ENCODE assay signal across 10 mouse cellular contexts in the genomic region with DNA sequence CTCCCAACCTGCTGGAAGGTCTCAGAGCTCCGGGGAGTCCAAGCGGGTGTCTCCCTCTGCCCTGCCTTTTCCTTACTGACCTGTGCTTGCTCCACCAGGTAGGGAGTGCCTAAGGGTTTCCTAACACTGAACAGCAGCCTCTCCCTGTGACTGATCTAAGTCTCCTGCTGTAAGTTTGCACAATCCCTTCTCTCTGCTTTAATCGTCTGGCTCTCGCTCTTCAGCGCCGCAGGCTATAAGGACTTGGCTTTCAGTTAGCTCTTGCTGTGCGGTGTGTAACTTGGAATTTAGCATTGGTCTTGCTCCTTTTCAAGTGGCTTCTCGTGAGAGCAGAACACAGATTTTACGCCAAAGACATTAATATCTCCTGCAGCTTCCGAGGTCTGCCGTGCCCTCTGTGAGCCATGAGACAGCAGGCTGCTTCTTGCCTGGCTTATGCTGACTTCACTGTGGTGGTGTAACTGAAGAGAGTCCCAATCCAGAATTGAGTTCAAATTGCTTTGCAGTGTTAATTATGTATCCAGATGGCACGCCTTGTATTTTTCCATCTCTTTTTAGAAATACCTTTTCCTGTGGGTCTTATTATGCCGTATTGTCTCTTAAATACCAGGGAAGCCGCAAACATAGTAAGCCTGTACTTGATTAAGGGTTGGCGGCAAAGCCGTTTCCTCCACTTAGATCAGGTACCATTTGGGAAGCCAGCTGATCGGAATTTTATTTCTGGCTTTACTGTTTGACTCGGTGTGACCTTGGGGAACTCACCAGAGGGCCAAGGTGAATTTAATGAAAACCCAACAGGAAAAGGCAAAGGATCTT. TPM values are rescaled to one million over a fixed set of nuclear protein-coding genes. Genes with fewer than 3 reads are reported as not detected.
DNase-seq lines count a peak whose midpoint lies in the region; ATAC-seq and TF ChIP-seq lines count a peak whose summit lies in the region.
"Had no signal": no experiment of that assay in that cellular context is flagged by ENCODE, and none has a peak within 500 bp of the region (broad histone marks: within the 10 kb centered on the region; RNA-seq: fewer than 3 reads in every experiment).

No protein-coding gene starts in this region.

- H3K4me2 ChIP-seq in forebrain, embryonic 13.5 days, result no peak overlapping the region
- no peak overlapping the region for H3K4me2 ChIP-seq in lung, embryonic 16.5 days (ENCODE audit: low read depth, low read length)
- peak overlapping the region; percentile 28 for H3K4me2 ChIP-seq in embryonic facial prominence, embryonic 13.5 days
- H3K4me2 ChIP-seq: stomach, embryonic 15.5 days had no signal

- WGBS in forebrain, embryonic 10.5 days, result 77% methylated on average over 18 of the region's 18 CpGs
- WGBS in forebrain, embryonic 13.5 days, result 80% methylated on average over 18 of the region's 18 CpGs
- whole genome bisulfite sequencing in lung, embryonic 16.5 days, result 69% methylated on average over 18 of the region's 18 CpGs
- WGBS in lung, adult 2 months, result 73% methylated on average over 18 of the region's 18 CpGs
- WGBS in embryonic facial prominence, embryonic 13.5 days, result 31% methylated on average over 18 of the region's 18 CpGs

- TF ChIP-seq POLR2A in lung, adult 2 months (IDR thresholded peaks at IDR 0.05; ENCODE audit: borderline replicate concordance, extremely low read depth, low read depth, low read length), result no peak

- peaks cover 42% of the 10 kb centered on the region for H3K4me1 ChIP-seq in forebrain, embryonic 10.5 days
- peaks cover 31% of the 10 kb centered on the region for H3K4me1 ChIP-seq in forebrain, embryonic 13.5 days
- H3K4me1 ChIP-seq in lung, embryonic 16.5 days (replicated peaks; ENCODE audit: control insufficient read depth, insufficient read depth, low read length), result 0 out of 2 replicates have a peak, but pooled peaks cover 2% of the 10 kb centered on the region
- no peaks in the 10 kb centered on the region for H3K4me1 ChIP-seq in lung, adult 2 months (ENCODE audit: control insufficient read depth, insufficient read depth, low read length)
- peaks cover 36% of the 10 kb centered on the region for H3K4me1 ChIP-seq in embryonic facial prominence, embryonic 13.5 days

- ATAC-seq in forebrain, embryonic 13.5 days, result no peak
- 0 out of 2 replicates have a peak, but pooled peaks have one; percentile 31 for ATAC-seq in lung, embryonic 16.5 days (ENCODE audit: low read depth)
- ATAC-seq in embryonic facial prominence, embryonic 13.5 days (ENCODE audit: insufficient number of reproducible peaks, insufficient read depth, low FRiP score, low TSS enrichment, low read depth), result no peak
- ATAC-seq: Patski had no signal

- H3K27me3 ChIP-seq in forebrain, embryonic 10.5 days (ENCODE audit: poor library complexity, severe bottlenecking), result no peaks in the 10 kb centered on the region
- H3K27me3 ChIP-seq in forebrain, embryonic 13.5 days, result no peaks in the 10 kb centered on the region
- no peaks in the 10 kb centered on the region for H3K27me3 ChIP-seq in lung, embryonic 16.5 days (ENCODE audit: control insufficient read depth, insufficient read depth, low read depth, low read length)
- no peaks in the 10 kb centered on the region for H3K27me3 ChIP-seq in embryonic facial prominence, embryonic 13.5 days
- H3K27me3 ChIP-seq: Patski; stomach, embryonic 15.5 days had no signal

- H3K27ac ChIP-seq in forebrain, embryonic 10.5 days, result 0 out of 2 replicates have a peak overlapping the region, but pooled peaks have one; percentile 20
- H3K27ac ChIP-seq in forebrain, embryonic 13.5 days, result no peak overlapping the region
- no peak overlapping the region for H3K27ac ChIP-seq in lung, embryonic 16.5 days (ENCODE audit: low read length)
- H3K27ac ChIP-seq in embryonic facial prominence, embryonic 13.5 days, result peak overlapping the region; percentile 60
- H3K27ac ChIP-seq: stomach, embryonic 15.5 days had no signal

- TF ChIP-seq CTCF in lung, adult 2 months (IDR thresholded peaks at IDR 0.05; ENCODE audit: insufficient read depth, low read length), result no peak

- intact Hi-C loops in left cerebral cortex, postnatal 25 days (cut with DNase I), result no loop called here

- no peak for DNase-seq in forebrain, embryonic 10.5 days (ENCODE audit: extremely low spot score, low spot score)
- DNase-seq in lung, adult 2 months, result no peak
- peak; percentile 37 to 43 for DNase-seq in left cerebral cortex, postnatal 25 days (ENCODE audit: low spot score in 2 of 2)
- no peak for DNase-seq in adipocyte (ENCODE audit: low spot score)
- no peak for DNase-seq in kidney, adult 9 months

- peaks cover 5% of the 10 kb centered on the region; the same call in 1 of the 2 replicates for H3K36me3 ChIP-seq in forebrain, embryonic 10.5 days (replicated peaks)
- H3K36me3 ChIP-seq in forebrain, embryonic 13.5 days (ENCODE audit: poor library complexity, severe bottlenecking), result peaks cover 15% of the 10 kb centered on the region
- H3K36me3 ChIP-seq in lung, embryonic 16.5 days (ENCODE audit: control insufficient read depth, insufficient read depth, low read length), result no peaks in the 10 kb centered on the region
- peaks cover 3% of the 10 kb centered on the region; the same call in 1 of the 2 replicates for H3K36me3 ChIP-seq in embryonic facial prominence, embryonic 13.5 days
- H3K36me3 ChIP-seq: stomach, embryonic 15.5 days had no signal

- H3K4me3 ChIP-seq in forebrain, embryonic 10.5 days, result no peak overlapping the region
- no peak overlapping the region for H3K4me3 ChIP-seq in forebrain, embryonic 13.5 days
- no peak overlapping the region for H3K4me3 ChIP-seq in lung, embryonic 16.5 days (ENCODE audit: low read length)
- H3K4me3 ChIP-seq in lung, adult 2 months (replicated peaks; ENCODE audit: extremely low read depth, low read depth, low read length), result no peak overlapping the region
- H3K4me3 ChIP-seq in embryonic facial prominence, embryonic 13.5 days, result no peak overlapping the region
- H3K4me3 ChIP-seq: stomach, embryonic 15.5 days had no signal

- H3K9ac ChIP-seq in forebrain, embryonic 13.5 days, result no peak overlapping the region
- no peak overlapping the region for H3K9ac ChIP-seq in lung, embryonic 16.5 days (ENCODE audit: low read length)
- no peak overlapping the region for H3K9ac ChIP-seq in embryonic facial prominence, embryonic 13.5 days
- H3K9ac ChIP-seq: stomach, embryonic 15.5 days had no signal

- H3K9me3 ChIP-seq in forebrain, embryonic 10.5 days, result no peaks in the 10 kb centered on the region
- no peaks in the 10 kb centered on the region for H3K9me3 ChIP-seq in forebrain, embryonic 13.5 days (replicated peaks)
- no peaks in the 10 kb centered on the region for H3K9me3 ChIP-seq in lung, embryonic 16.5 days (ENCODE audit: control insufficient read depth, low read length)
- no peaks in the 10 kb centered on the region for H3K9me3 ChIP-seq in embryonic facial prominence, embryonic 13.5 days
- H3K9me3 ChIP-seq: stomach, embryonic 15.5 days had no signal

RNA-seq across cellular contexts. Expression of gene Parp11, which starts 50.4 kb away (rescaled TPM):
- 35.3 and 38.8 TPM in 2 replicates for polyA plus RNA-seq in forebrain, embryonic 10.5 days (2016; fragmentation: Nextera tagmentation; extraction: Ambion mirVana)
- polyA plus RNA-seq in forebrain, embryonic 13.5 days (2015; fragmentation: Nextera tagmentation; extraction: Ambion mirVana), result 74.4 and 77.3 TPM in 2 replicates
- 20.8 and 23.7 TPM in 2 replicates for polyA plus RNA-seq in lung, embryonic 16.5 days (2015; fragmentation: Nextera tagmentation; extraction: Ambion mirVana)
- 6.5 and 10.2 TPM in 2 replicates for polyA plus RNA-seq in lung, adult 2 months (2012; rRNA removed)
- polyA plus RNA-seq in embryonic facial prominence, embryonic 13.5 days (2015; fragmentation: Nextera tagmentation; extraction: Ambion mirVana), result 32.3 and 35.2 TPM in 2 replicates
- 10 to 100 TPM; 29.8 to 33.1 TPM for total RNA-seq in left cerebral cortex, postnatal 25 days (2021)

Comparison
In these comparisons a context has a peak if more than half of its experiments do, and no peak if none do; other contexts are left out.
1. H3K27ac ChIP-seq: peak in forebrain, embryonic 10.5 days (single experiment) and embryonic facial prominence, embryonic 13.5 days (single experiment); none in forebrain, embryonic 13.5 days (single experiment) and lung, embryonic 16.5 days (single experiment).
2. DNase-seq: peak in left cerebral cortex, postnatal 25 days (2 of 2); none in forebrain, embryonic 10.5 days (single experiment), lung, adult 2 months (single experiment), adipocyte (single experiment) and kidney, adult 9 months (single experiment).